Mouse (Mus musculus): ENCODE measurements around the gene Kcnip1. TPM values are rescaled to one million over a fixed set of nuclear protein-coding genes. Genes with fewer than 3 reads are reported as not detected.

Kcnip1 gene
- polyA plus RNA-seq (2012), result not detected in 2 replicates

GRCm38 (mm10) chr11:33992938-33993337 lies at the start of gene Kcnip1:
TSS of gene Kcnip1 (minus strand) at chr11:33993152.
- no peak for TF ChIP-seq GATA1 (IDR thresholded peaks at IDR 0.05; ENCODE audit: low read length)
- TF ChIP-seq TAL1 (IDR thresholded peaks at IDR 0.05; ENCODE audit: low read length), result no peak
- H3K4me1 ChIP-seq (ENCODE audit: control insufficient read depth), result no peaks in the 10 kb centered on the region

GRCm38 (mm10) chr11:34040061-34040460 lies 47.1 kb upstream of the Kcnip1 start:
- H3K4me1 ChIP-seq (ENCODE audit: control insufficient read depth), result no peaks in the 10 kb centered on the region
- H3K36me3 ChIP-seq (ENCODE audit: control insufficient read depth), result no peaks in the 10 kb centered on the region
- no peak overlapping the region for H3K4me3 ChIP-seq (replicated peaks)
- no peak for TF ChIP-seq GATA1 (IDR thresholded peaks at IDR 0.05; ENCODE audit: low read length)
- TF ChIP-seq TAL1 (IDR thresholded peaks at IDR 0.05; ENCODE audit: low read length), result no peak
- H3K27me3 ChIP-seq (ENCODE audit: control insufficient read depth), result no peaks in the 10 kb centered on the region
- H3K9me3 ChIP-seq (ENCODE audit: control insufficient read depth, low read length), result no peaks in the 10 kb centered on the region; the same call in 1 of the 2 replicates

More at GRCm38 (mm10) chr11:33992938-33993337, at the start of gene Kcnip1:
- no peaks in the 10 kb centered on the region for H3K9me3 ChIP-seq (ENCODE audit: control insufficient read depth, low read length)
- peaks cover 2% of the 10 kb centered on the region; the same call in 1 of the 2 replicates for H3K27me3 ChIP-seq (ENCODE audit: control insufficient read depth)
- H3K4me3 ChIP-seq (replicated peaks), result no peak within 1 kb of the TSS
- H3K36me3 ChIP-seq (ENCODE audit: control insufficient read depth), result no peaks in the 10 kb centered on the region

DNA sequence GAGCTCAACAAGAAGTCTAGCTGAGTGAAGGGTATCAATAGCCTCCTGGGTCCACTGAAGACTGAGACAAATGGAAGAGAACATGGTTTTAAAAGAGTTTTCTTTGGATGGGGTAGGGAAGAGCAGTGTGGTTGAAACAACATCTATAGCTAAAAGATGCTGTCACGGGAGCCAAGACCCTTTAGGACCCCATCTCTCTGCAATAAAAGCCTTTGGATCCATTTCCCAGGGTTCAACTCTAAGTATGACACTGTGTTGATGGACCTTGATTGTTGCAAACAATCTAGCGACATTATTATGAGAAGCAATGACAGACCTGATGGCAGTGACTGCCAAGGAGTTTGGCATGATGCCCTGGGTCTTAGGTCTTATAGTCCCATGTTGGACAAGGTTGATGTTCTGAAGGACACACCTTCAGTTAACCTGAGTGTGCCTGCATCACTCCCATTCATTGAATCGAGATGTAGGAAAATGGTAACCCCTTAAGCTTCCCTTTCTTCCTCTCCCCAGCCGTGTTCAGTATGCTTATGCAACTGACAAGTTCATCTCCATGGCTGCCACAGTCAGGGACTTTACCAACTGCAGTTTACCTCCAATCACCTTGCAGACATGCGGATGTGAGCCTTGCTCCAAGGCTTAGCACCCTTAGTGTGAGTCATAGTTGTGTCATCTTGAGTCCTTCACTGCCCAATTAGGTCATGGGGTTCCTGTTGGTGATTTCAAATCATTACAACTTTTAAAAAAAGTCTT lies 43.1 kb upstream of the Kcnip1 start:
- Histone ChIP-seq H3K9me3 (ENCODE audit: control insufficient read depth, low read length) (no peaks in the 10 kb centered on the region; the same call in 1 of the 2 replicates), H3K27me3 (ENCODE audit: control insufficient read depth) (no peaks in the 10 kb centered on the region), H3K4me1 (ENCODE audit: control insufficient read depth) (no peaks in the 10 kb centered on the region; the same call in 1 of the 2 replicates), H3K36me3 (ENCODE audit: control insufficient read depth) (no peaks in the 10 kb centered on the region), H3K4me3 (replicated peaks) (no peak overlapping the region)
- no peak for TF ChIP-seq TAL1 (IDR thresholded peaks at IDR 0.05; ENCODE audit: low read length)
- no peak for TF ChIP-seq GATA1 (IDR thresholded peaks at IDR 0.05; ENCODE audit: low read length)

- Histone ChIP-seq H3K27me3 (ENCODE audit: control insufficient read depth) (no peaks in the 10 kb centered on the region), H3K4me1 (ENCODE audit: control insufficient read depth) (no peaks in the 10 kb centered on the region; the same call in 1 of the 2 replicates), H3K4me3 (replicated peaks) (no peak overlapping the region), H3K9me3 (ENCODE audit: control insufficient read depth, low read length) (no peaks in the 10 kb centered on the region; the same call in 1 of the 2 replicates), H3K36me3 (ENCODE audit: control insufficient read depth) (no peaks in the 10 kb centered on the region)
- TF ChIP-seq GATA1 (IDR thresholded peaks at IDR 0.05; ENCODE audit: low read length) (no peak), TAL1 (IDR thresholded peaks at IDR 0.05; ENCODE audit: low read length) (no peak)
Measured at GRCm38 (mm10) chr11:34034794-34035193, 41.8 kb upstream of the Kcnip1 start.

- Histone ChIP-seq H3K9me3 (ENCODE audit: control insufficient read depth, low read length) (no peaks in the 10 kb centered on the region; the same call in 1 of the 2 replicates), H3K4me3 (replicated peaks) (no peak overlapping the region), H3K36me3 (ENCODE audit: control insufficient read depth) (no peaks in the 10 kb centered on the region), H3K27me3 (ENCODE audit: control insufficient read depth) (no peaks in the 10 kb centered on the region), H3K4me1 (ENCODE audit: control insufficient read depth) (no peaks in the 10 kb centered on the region; the same call in 1 of the 2 replicates)
- TF ChIP-seq TAL1 (IDR thresholded peaks at IDR 0.05; ENCODE audit: low read length), result no peak
- no peak for TF ChIP-seq GATA1 (IDR thresholded peaks at IDR 0.05; ENCODE audit: low read length)
Measured at GRCm38 (mm10) chr11:34034008-34034505, 41.1 kb upstream of the Kcnip1 start.

- no peaks in the 10 kb centered on the region for H3K27me3 ChIP-seq (ENCODE audit: control insufficient read depth)
- no peaks in the 10 kb centered on the region; the same call in 1 of the 2 replicates for H3K4me1 ChIP-seq (ENCODE audit: control insufficient read depth)
- H3K9me3 ChIP-seq (ENCODE audit: control insufficient read depth, low read length), result no peaks in the 10 kb centered on the region; the same call in 1 of the 2 replicates
- H3K36me3 ChIP-seq (ENCODE audit: control insufficient read depth), result no peaks in the 10 kb centered on the region
- TF ChIP-seq TAL1 (IDR thresholded peaks at IDR 0.05; ENCODE audit: low read length), result no peak
- no peak for TF ChIP-seq GATA1 (IDR thresholded peaks at IDR 0.05; ENCODE audit: low read length)
- no peak overlapping the region for H3K4me3 ChIP-seq (replicated peaks)
Measured at GRCm38 (mm10) chr11:34031015-34031805, 38.3 kb upstream of the Kcnip1 start.

GRCm38 (mm10) chr11:34029658-34030057 lies 36.7 kb upstream of the Kcnip1 start:
- no peak for TF ChIP-seq GATA1 (IDR thresholded peaks at IDR 0.05; ENCODE audit: low read length)
- no peak for TF ChIP-seq TAL1 (IDR thresholded peaks at IDR 0.05; ENCODE audit: low read length)
- Histone ChIP-seq H3K36me3 (ENCODE audit: control insufficient read depth) (no peaks in the 10 kb centered on the region), H3K9me3 (ENCODE audit: control insufficient read depth, low read length) (no peaks in the 10 kb centered on the region), H3K4me1 (ENCODE audit: control insufficient read depth) (no peaks in the 10 kb centered on the region; the same call in 1 of the 2 replicates), H3K4me3 (replicated peaks) (no peak overlapping the region), H3K27me3 (ENCODE audit: control insufficient read depth) (no peaks in the 10 kb centered on the region)

DNA sequence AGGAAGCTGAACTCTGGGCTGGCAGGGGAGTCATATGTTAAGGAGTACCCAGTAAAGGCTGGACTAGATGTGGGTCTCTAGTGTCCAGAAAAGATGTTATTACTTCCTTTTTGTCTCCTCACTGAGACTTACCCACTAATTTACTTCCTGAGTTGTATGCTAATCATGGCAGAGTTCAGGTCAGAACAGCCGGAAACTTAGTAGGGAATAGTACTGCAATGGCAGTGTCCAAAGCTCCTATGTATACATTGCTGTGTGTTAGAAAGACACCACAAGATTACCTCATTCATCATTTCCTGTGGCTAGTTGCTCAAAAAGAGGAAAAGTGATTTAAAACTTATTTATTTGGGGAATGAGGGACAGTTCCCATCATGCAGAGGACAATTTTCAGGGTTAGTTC lies 32.1 kb upstream of the Kcnip1 start:
- Histone ChIP-seq H3K4me3 (replicated peaks) (no peak overlapping the region), H3K36me3 (ENCODE audit: control insufficient read depth) (no peaks in the 10 kb centered on the region), H3K27me3 (ENCODE audit: control insufficient read depth) (no peaks in the 10 kb centered on the region), H3K4me1 (ENCODE audit: control insufficient read depth) (no peaks in the 10 kb centered on the region), H3K9me3 (ENCODE audit: control insufficient read depth, low read length) (no peaks in the 10 kb centered on the region)
- no peak for TF ChIP-seq GATA1 (IDR thresholded peaks at IDR 0.05; ENCODE audit: low read length)
- no peak for TF ChIP-seq TAL1 (IDR thresholded peaks at IDR 0.05; ENCODE audit: low read length)
